29 mouse cellular contexts compared by ENCODE assay signal in the genomic region with DNA sequence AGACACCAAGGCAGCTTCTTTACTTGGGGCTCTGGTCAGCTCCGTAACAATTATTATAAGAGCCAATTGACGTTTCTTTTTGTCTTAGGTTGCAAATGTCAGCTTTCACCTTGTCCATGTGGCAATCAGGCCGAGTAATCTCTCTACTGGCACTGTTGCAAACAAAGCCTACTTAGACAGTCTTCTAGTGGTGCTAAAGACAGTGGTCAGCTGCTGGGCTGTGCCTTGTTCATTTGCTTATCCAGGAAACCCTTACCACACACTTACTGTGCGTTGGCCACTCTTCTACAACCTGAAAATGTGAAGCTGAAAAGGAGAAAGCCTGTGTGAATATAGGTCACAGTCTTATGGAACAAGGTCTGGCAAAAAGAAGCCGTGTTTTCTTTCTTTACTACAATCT.
DNase-seq lines count a peak whose midpoint lies in the region; ATAC-seq and TF ChIP-seq lines count a peak whose summit lies in the region.
"Had no signal": no experiment of that assay in that cellular context is flagged by ENCODE, and none has a peak within 500 bp of the region (broad histone marks: within the 10 kb centered on the region; RNA-seq: fewer than 3 reads in every experiment).

No protein-coding gene starts in this region.

- no peak overlapping the region for H3K4me2 ChIP-seq in lung, embryonic 14.5 days
- H3K4me2 ChIP-seq: embryonic facial prominence, embryonic 13.5 days; embryonic facial prominence, embryonic 15.5 days; forebrain, embryonic 12.5 days had no signal

- no peak overlapping the region for H3K27ac ChIP-seq in lung, embryonic 14.5 days (ENCODE audit: low read depth)
- H3K27ac ChIP-seq in hindbrain, embryonic 10.5 days: no peak overlapping the region
- H3K27ac ChIP-seq: embryonic facial prominence, embryonic 13.5 days; embryonic facial prominence, embryonic 15.5 days; forebrain, embryonic 10.5 days; forebrain, embryonic 12.5 days had no signal

- TF ChIP-seq CTCF in lung, embryonic 14.5 days (IDR thresholded peaks at IDR 0.05; ENCODE audit: low read depth): no peak
- TF ChIP-seq CTCF in lung, adult 2 months (IDR thresholded peaks at IDR 0.05; ENCODE audit: insufficient read depth, low read length): no peak

- no peaks in the 10 kb centered on the region for H3K4me1 ChIP-seq in lung, embryonic 14.5 days (ENCODE audit: insufficient read depth)
- H3K4me1 ChIP-seq in lung, adult 2 months (ENCODE audit: control insufficient read depth, insufficient read depth, low read length): no peaks in the 10 kb centered on the region
- no peaks in the 10 kb centered on the region for H3K4me1 ChIP-seq in hindbrain, embryonic 10.5 days (replicated peaks)
- H3K4me1 ChIP-seq: embryonic facial prominence, embryonic 13.5 days; embryonic facial prominence, embryonic 15.5 days; forebrain, embryonic 10.5 days; forebrain, embryonic 12.5 days had no signal

- peak; percentile 49; the same call in 1 of the 2 replicates for ATAC-seq in lung, embryonic 14.5 days (ENCODE audit: insufficient read depth)
- ATAC-seq: activated CD4-positive, CD25-positive, alpha-beta regulatory T cell, adult 4 months; CD4-positive, CD25-positive, alpha-beta regulatory T cell, adult 4 months; forebrain, embryonic 14.5 days; Patski had no signal

- TF ChIP-seq POLR2A in lung, adult 2 months (IDR thresholded peaks at IDR 0.05; ENCODE audit: borderline replicate concordance, extremely low read depth, low read depth, low read length): no peak

- no peak overlapping the region for H3K4me3 ChIP-seq in lung, embryonic 14.5 days (ENCODE audit: low read depth, low read length)
- no peak overlapping the region for H3K4me3 ChIP-seq in lung, adult 2 months (replicated peaks; ENCODE audit: extremely low read depth, low read depth, low read length)
- H3K4me3 ChIP-seq in hindbrain, embryonic 10.5 days: no peak overlapping the region
- H3K4me3 ChIP-seq: embryonic facial prominence, embryonic 13.5 days; embryonic facial prominence, embryonic 15.5 days; erythroblast, embryonic 14.5 days; forebrain, embryonic 10.5 days; forebrain, embryonic 12.5 days had no signal

- H3K27me3 ChIP-seq in lung, embryonic 14.5 days (ENCODE audit: insufficient read depth, low read length): no peaks in the 10 kb centered on the region
- H3K27me3 ChIP-seq in hindbrain, embryonic 10.5 days (ENCODE audit: insufficient read depth, poor library complexity, severe bottlenecking): no peaks in the 10 kb centered on the region
- H3K27me3 ChIP-seq: CH12.LX; embryonic facial prominence, embryonic 15.5 days; forebrain, embryonic 12.5 days; Patski had no signal

- H3K9ac ChIP-seq in lung, embryonic 14.5 days: no peak overlapping the region
- H3K9ac ChIP-seq: embryonic facial prominence, embryonic 13.5 days; embryonic facial prominence, embryonic 15.5 days; forebrain, embryonic 12.5 days had no signal

- no peaks in the 10 kb centered on the region for H3K36me3 ChIP-seq in lung, embryonic 14.5 days (ENCODE audit: insufficient read depth)
- no peaks in the 10 kb centered on the region for H3K36me3 ChIP-seq in hindbrain, embryonic 10.5 days
- H3K36me3 ChIP-seq: embryonic facial prominence, embryonic 13.5 days; embryonic facial prominence, embryonic 15.5 days; forebrain, embryonic 10.5 days; forebrain, embryonic 12.5 days; G1E had no signal

- WGBS in lung, embryonic 14.5 days: 45% methylated on average over 5 of the region's 5 CpGs
- WGBS in lung, adult 2 months: 47% methylated on average over 5 of the region's 5 CpGs
- 86% methylated on average over 5 of the region's 5 CpGs for WGBS in hindbrain, embryonic 10.5 days

- no peaks in the 10 kb centered on the region for H3K9me3 ChIP-seq in lung, embryonic 14.5 days (ENCODE audit: low read depth, low read length)
- H3K9me3 ChIP-seq in hindbrain, embryonic 10.5 days: no peaks in the 10 kb centered on the region
- H3K9me3 ChIP-seq: embryonic facial prominence, embryonic 13.5 days; embryonic facial prominence, embryonic 15.5 days; forebrain, embryonic 10.5 days; forebrain, embryonic 12.5 days; G1E had no signal

- DNase-seq in lung, embryonic 14.5 days: peak; percentile 65
- no peak for DNase-seq in lung, adult 2 months
- DNase-seq in lung, postnatal 10 days: peak; percentile 47
- DNase-seq in lung, postnatal 25 days (ENCODE audit: low spot score): peak; percentile 21
- peak; percentile 16 to 41 for DNase-seq in lung, postnatal 4 days
- no peak for DNase-seq in cerebellum, postnatal 4 days (ENCODE audit: low spot score in 2 of 2)
- DNase-seq in kidney, adult 9 months: no peak
- DNase-seq in hindbrain, embryonic 10.5 days (ENCODE audit: low spot score): no peak
- DNase-seq: adrenal gland, adult 8-10 months; adrenal gland, postnatal 14 days; adrenal gland, postnatal 36 days; B cell, adult 2 months; cerebellum, adult 11-12 months; cerebellum, adult 2 months; cerebellum, adult 9-10 months; cerebellum, postnatal 10 days; cerebellum, postnatal 25 days; embryo, embryonic 11 days had no signal

Comparison
In these comparisons a context has a peak if more than half of its experiments do, and no peak if none do; other contexts are left out.
1. DNase-seq: peak in lung, embryonic 14.5 days (single experiment), lung, postnatal 10 days (single experiment), lung, postnatal 25 days (single experiment) and lung, postnatal 4 days (2 of 2); none in lung, adult 2 months (single experiment), cerebellum, postnatal 4 days (0 of 2), kidney, adult 9 months (single experiment) and hindbrain, embryonic 10.5 days (single experiment).